Mouse (Mus musculus): ENCODE measurements around the gene Myh2. TPM values are rescaled to one million over a fixed set of nuclear protein-coding genes. Genes with fewer than 3 reads are reported as not detected.

The Myh2 gene
- polyA plus RNA-seq, 1 experiment from 2014 or later = 0.03 TPM

DNA sequence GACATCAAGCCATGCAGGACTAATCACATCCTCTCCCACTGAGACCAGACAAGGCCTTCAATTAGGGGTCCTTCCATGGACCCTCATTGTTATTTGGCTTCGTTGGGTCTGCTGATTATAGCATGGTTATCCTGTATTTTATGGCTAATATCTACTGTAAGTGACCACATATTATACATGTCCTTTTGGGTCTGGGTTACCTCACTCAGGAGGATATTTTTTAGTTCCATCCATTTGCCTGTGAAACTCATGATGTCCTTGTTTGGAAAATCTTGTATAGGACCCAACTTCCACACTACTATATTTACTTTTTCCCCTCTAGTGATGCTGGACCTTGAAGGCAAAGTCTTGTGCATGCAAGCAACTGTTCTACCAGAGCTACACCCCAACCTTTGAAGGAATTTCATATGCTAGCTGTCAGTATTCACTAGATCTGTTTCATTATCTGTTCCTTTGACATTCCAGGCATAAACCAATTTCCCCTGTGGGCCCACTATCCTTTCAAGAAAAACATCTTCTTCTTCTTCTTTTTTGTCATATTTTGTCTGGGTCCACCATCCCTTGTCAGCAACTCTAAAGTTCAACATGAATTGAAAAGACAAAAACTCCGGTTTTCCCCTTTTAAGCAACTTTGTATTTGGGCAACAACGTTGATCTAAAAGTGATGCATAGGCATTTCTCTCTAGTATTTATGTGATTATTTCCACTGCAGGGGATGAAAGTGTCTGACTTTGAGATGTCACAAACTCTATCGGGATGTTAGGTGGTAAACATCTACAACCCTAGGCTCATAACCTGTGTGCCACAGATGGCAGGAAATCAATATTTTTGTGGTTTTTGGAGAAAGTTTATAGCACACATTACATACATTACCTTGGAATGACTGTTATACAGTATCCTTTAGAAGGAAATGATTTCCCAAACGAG, 25.1 kb upstream of the Myh2 start:
- 86% methylated on average over 5 of the region's 5 CpGs for WGBS
- no peak for ATAC-seq (ENCODE audit: low FRiP score, low read depth)
- Histone ChIP-seq H3K4me3 (no peak overlapping the region), H3K36me3 (no peaks in the 10 kb centered on the region), H3K4me1 (no peaks in the 10 kb centered on the region), H3K27me3 (replicated peaks) (no peaks in the 10 kb centered on the region), H3K9me3 (no peaks in the 10 kb centered on the region), H3K27ac (no peak overlapping the region), H3K9ac (no peak overlapping the region), H3K4me2 (replicated peaks) (no peak overlapping the region)

DNA sequence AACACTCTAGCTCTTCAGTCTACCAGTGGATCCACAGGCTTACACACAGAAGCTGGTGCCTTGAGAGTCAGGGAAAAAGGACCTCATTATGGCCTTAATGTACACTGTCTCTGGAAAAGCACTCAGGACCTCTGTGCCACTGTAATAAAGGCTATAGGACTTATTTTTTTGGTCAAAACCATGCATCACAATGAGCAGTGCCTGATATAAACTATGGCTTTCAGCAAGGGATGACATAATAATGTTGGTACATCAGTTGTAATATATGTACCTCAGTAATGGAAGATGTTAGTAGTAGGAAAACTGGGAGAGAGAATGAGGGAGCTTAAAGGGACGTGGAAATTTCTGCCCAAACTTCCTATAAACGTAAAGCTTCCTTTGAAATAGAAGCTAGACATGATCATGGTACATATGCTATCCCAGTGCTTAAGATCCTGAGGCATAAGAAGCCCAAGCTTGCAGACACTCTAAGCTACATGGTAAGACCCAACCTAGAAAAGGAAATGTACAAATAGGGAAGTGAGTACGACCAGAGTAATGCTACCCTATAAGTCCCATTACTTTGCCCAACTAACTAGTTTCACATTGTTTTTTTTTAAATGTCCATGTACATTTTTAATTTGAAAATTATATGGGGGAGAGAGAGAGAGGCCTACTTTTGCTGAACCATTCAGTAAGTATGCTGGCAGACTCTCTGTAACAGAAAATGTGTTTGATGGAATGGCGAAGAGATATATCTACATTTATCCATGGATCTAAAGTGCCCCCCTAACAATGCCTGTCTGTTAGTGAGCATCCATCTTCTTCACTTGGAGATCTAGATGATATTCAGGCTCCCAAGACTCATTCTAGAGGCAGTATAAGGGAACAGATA, 24.2 kb upstream of the Myh2 start:
- H3K27ac ChIP-seq = no peak overlapping the region
- WGBS = 92% methylated on average over 4 of the region's 4 CpGs

DNA sequence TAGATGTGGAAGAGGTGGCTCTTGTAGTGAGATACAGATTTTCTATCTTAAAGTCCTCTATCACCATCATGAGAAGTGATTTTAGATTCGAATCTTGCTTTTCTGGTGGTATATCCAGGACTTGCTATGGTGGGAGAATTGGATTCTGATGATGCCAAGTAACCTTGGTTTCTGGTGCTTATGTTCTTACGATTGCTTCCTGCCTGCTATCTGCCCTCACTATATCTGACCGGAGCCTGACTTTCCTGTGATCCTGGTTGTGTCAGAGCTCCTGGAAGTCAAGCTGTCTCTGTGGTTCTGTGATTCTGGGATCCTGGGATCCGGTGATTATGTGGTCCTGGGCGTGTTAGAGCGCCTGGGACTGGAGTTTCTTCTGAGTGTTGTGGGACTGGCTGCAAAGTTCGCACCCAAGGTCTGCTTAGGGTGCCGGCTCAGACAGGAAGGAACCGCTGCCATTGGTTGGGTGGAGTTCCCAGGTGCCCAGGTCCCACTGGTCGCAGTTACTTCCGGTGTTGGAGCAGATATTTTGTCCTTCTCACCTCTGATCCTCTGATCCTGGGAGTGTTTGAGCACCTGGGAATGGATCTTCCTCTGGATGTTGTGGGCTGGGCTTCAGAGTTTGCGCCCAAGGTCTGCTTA, 23.4 kb upstream of the Myh2 start:
- H3K4me1 ChIP-seq = no peaks in the 10 kb centered on the region
- WGBS = 92% methylated on average over 12 of the region's 12 CpGs
- ATAC-seq (ENCODE audit: low FRiP score, low read depth) = no peak
- H3K9ac ChIP-seq = no peak overlapping the region
- H3K9me3 ChIP-seq = no peaks in the 10 kb centered on the region
- H3K27ac ChIP-seq = no peak overlapping the region
- H3K4me3 ChIP-seq = no peak overlapping the region
- H3K36me3 ChIP-seq = no peaks in the 10 kb centered on the region
- H3K4me2 ChIP-seq (replicated peaks) = no peak overlapping the region
- H3K27me3 ChIP-seq (replicated peaks) = no peaks in the 10 kb centered on the region

More for the DNA sequence above, 24.2 kb upstream of the Myh2 start:
- Histone ChIP-seq H3K4me2 (replicated peaks) (no peak overlapping the region), H3K9ac (no peak overlapping the region), H3K36me3 (no peaks in the 10 kb centered on the region), H3K9me3 (no peaks in the 10 kb centered on the region), H3K27me3 (replicated peaks) (no peaks in the 10 kb centered on the region), H3K4me1 (no peaks in the 10 kb centered on the region), H3K4me3 (no peak overlapping the region)
- no peak for ATAC-seq (ENCODE audit: low FRiP score, low read depth)

DNA sequence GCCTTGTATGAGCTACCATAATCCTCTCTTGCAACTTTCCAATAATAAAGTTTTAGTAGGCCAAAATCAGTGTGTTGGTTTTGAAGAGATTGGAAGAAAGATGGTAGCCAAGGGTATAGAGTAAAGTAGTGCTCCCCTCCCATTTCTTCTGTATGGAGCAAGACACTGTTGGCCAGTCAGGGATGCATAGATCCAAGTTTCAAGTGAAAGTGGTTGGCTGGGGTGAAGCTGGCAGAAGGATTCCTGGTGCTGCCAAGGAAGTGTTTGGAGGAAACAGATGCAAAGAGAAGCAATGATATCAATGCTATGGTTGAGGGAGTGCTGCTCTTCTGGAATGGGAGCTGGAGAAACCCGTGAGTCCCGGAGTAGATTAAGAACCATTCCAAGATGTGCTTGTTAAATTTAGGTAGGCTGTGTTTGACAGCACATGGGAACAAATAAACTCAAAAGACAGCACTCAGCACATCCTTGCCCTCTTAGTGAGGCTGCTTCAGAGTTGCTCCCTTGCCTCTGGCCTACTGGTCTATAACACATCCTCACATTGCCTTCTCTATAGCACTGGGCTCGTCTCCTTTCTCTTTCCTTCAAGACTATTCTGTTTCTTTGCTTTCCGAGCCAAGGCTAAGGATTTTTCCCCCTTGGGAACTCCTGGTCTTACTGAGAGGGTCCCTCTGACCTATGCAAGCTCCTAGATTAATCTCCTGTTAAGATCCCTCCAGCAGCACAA, 22.4 kb upstream of the Myh2 start:
- no peaks in the 10 kb centered on the region for H3K36me3 ChIP-seq
- H3K4me2 ChIP-seq (replicated peaks) = no peak overlapping the region
- H3K9ac ChIP-seq = no peak overlapping the region
- H3K27ac ChIP-seq = no peak overlapping the region
- H3K9me3 ChIP-seq = no peaks in the 10 kb centered on the region
- ATAC-seq (ENCODE audit: low FRiP score, low read depth) = no peak
- H3K4me1 ChIP-seq = no peaks in the 10 kb centered on the region
- WGBS = 89% methylated on average over 4 of the region's 4 CpGs
- H3K4me3 ChIP-seq = no peak overlapping the region
- no peaks in the 10 kb centered on the region for H3K27me3 ChIP-seq (replicated peaks)

DNA sequence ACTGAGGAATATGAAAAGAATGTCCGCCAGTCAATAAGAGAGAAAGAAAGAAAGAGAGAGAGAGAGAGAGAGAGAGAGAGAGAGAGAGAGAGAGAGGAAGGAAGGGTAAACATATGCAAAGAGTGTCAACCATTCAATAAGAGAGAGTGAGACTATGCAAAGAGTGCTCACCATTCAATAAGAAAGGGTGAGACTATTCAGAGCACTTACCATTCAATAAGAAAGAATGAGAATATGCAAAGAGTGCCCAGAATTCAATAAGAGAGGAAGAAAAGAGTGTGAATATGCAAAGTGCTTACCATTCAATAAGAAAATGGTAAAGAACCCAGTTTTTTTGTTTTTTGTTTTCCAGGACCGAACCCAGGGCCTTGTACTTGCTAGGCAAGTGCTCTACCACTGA, 20.6 kb upstream of the Myh2 start:
- Histone ChIP-seq H3K36me3 (no peaks in the 10 kb centered on the region), H3K4me3 (no peak overlapping the region), H3K9me3 (no peaks in the 10 kb centered on the region), H3K9ac (no peak overlapping the region), H3K4me2 (replicated peaks) (no peak overlapping the region), H3K27me3 (replicated peaks) (no peaks in the 10 kb centered on the region), H3K27ac (no peak overlapping the region), H3K4me1 (no peaks in the 10 kb centered on the region)
- no peak for ATAC-seq (ENCODE audit: low FRiP score, low read depth)
- WGBS = 90% methylated on average over 2 of the region's 2 CpGs

DNA sequence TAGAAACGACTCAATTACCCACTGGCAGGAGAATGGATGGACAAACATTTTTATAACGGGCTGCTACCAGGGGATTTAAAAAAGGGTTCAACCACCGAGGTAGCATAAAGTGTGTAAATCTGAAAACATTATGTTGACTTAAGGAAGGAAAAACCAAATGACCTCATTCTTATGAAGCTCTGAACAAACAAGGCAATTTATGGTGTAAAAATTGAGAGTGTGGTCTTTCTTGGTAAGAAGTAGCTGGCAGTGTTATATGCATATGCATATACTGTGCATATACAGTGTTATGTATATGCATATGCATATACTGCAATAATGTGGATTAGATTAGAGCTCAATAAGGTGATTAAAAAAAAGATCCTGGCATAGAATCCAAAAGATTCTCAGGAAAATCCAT, 19.7 kb upstream of the Myh2 start:
- Histone ChIP-seq H3K4me1 (no peaks in the 10 kb centered on the region), H3K27me3 (replicated peaks) (no peaks in the 10 kb centered on the region), H3K9me3 (no peaks in the 10 kb centered on the region), H3K36me3 (no peaks in the 10 kb centered on the region), H3K4me3 (no peak overlapping the region), H3K4me2 (replicated peaks) (no peak overlapping the region), H3K9ac (no peak overlapping the region), H3K27ac (no peak overlapping the region)
- no peak for ATAC-seq (ENCODE audit: low FRiP score, low read depth)
- WGBS = 78% methylated on average over 3 of the region's 3 CpGs

DNA sequence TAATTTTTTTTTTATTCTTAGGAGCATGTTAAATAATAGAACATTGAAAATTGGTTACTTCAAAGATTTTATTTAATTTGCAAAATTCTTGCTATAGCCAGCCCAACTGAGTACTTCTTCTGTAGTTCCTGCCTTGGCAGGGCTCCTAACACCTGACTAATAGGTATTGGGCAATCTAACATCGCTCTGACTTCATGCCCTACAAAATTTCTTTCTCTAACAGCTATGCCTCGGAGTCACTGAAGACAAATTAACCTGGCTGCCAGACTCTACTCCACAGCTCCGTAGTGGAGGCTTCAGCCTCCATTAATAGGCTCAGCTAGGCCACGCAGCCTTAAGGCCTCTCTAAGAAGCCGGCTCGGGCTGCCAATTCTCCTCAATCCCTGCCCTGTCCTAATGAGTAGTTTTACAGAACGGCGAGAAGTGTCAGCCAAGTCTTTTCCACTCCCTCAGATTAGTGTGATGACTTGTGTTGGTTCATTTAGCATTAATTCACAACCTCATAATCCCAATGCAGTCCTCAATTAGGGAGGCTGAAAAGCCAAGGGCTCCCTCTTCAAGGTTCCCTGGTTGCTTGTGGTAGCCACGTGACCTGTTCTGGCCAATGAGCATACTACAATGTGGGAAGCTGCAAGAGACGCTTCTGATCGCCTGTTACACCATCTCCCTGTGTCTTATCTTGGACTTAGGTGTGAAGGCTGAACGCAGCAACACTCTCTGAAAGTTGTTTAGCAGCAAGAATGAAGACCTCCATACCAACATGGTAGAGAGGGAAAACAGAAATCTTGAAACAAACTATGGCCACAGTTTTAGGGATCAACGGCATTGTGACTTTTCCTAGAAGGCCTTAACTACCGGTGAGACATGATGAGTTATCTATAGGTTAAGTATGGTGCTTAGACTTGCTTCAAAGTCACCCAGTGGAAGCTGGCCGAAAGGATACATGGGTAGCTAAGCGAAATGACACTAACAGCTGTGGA, 18.9 kb upstream of the Myh2 start:
- no peaks in the 10 kb centered on the region for H3K27me3 ChIP-seq (replicated peaks)
- no peak for ATAC-seq (ENCODE audit: low FRiP score, low read depth)
- no peak overlapping the region for H3K4me2 ChIP-seq (replicated peaks)
- H3K4me1 ChIP-seq = no peaks in the 10 kb centered on the region
- H3K27ac ChIP-seq = no peak overlapping the region
- H3K4me3 ChIP-seq = no peak overlapping the region
- H3K36me3 ChIP-seq = no peaks in the 10 kb centered on the region
- no peak overlapping the region for H3K9ac ChIP-seq
- WGBS = 91% methylated on average over 16 of the region's 16 CpGs
- H3K9me3 ChIP-seq = no peaks in the 10 kb centered on the region

DNA sequence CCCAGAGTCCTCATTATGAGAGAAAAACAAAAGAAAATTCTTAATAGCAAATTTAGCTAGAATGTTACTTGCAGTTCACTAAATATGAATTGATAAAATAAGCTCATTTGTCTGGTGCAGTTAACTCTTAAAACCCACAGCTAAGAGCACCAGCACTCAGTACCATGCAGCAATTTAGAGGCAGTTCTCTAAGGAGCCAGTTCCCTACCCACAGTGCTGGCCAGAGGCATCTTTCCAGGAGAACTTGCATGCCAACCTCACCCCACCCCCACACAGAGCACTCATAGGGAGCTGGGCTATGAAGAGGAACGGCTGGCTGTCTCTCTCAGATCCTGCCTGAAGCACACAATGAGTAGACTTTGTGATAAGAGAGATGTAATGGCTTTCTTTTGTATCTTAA, 17.7 kb upstream of the Myh2 start:
- Histone ChIP-seq H3K9me3 (no peaks in the 10 kb centered on the region), H3K4me1 (no peaks in the 10 kb centered on the region), H3K4me2 (replicated peaks) (no peak overlapping the region), H3K36me3 (no peaks in the 10 kb centered on the region), H3K4me3 (no peak overlapping the region), H3K9ac (no peak overlapping the region), H3K27me3 (replicated peaks) (no peaks in the 10 kb centered on the region), H3K27ac (no peak overlapping the region)
- 19% methylated on average over 1 of the region's 1 CpGs for whole genome bisulfite sequencing
- no peak for ATAC-seq (ENCODE audit: low FRiP score, low read depth)

DNA sequence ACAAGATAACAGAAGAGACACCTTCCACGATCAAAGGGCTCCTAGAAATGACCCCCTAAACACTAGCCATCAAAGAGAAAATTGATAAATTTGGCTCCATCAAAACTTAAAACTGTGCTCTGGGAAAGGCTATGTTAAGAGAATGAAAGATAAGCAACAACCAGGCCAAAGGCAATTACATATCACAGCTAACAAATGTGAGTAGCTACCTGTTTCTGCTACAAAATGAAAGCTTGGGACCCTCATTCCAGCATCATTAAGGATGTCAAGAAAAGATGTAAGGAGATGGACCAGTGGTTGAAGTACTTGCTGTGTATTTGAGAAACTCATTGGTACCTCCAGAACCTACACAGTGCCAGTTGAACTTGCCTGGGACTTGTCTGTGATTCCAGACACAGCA, 17.0 kb upstream of the Myh2 start:
- H3K9ac ChIP-seq = no peak overlapping the region
- H3K27ac ChIP-seq = no peak overlapping the region
- H3K4me1 ChIP-seq = no peaks in the 10 kb centered on the region
- ATAC-seq (ENCODE audit: low FRiP score, low read depth) = no peak
- H3K4me3 ChIP-seq = no peak overlapping the region
- no peak overlapping the region for H3K4me2 ChIP-seq (replicated peaks)
- WGBS = 85% methylated on average over 1 of the region's 1 CpGs
- no peaks in the 10 kb centered on the region for H3K27me3 ChIP-seq (replicated peaks)
- no peaks in the 10 kb centered on the region for H3K36me3 ChIP-seq
- no peaks in the 10 kb centered on the region for H3K9me3 ChIP-seq

DNA sequence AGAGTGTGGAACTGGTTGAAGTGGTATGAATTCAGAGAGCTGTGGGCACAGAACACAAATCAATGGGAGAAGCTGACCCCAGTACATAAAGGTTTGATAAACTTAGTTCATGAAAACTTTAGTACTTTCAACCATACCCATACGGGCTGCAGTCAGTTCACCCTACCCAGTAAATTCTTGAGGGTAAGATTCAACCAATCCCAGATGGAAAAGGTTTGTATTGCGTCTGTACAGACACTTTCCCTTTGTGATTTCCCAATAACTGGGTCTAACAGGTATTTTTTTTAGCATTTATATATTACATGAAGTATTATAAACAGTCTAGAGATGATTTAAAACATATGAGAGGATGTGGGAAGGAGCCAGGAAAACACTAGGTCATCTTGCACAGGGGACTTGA, 15.2 kb upstream of the Myh2 start:
- H3K9me3 ChIP-seq = no peaks in the 10 kb centered on the region

DNA sequence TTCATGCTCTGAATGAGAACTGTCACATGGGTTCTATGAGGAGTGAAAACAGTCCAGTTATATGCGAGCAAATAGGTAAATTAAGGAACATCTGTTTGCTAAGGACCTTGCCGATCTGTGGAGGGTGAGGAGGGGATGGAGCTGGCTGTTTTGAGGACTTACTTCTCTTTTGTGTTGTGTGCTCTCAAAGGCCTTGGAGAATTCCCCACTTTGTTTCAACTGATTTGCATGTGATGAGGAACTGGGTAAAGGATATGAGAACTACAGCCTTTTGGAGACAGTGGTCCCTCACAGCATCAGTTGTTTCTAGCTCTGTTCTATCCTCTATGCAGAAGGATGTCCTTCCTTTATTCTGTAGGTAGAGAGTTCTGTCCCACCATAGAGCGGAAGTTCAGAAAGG, 10.7 kb upstream of the Myh2 start:
- Histone ChIP-seq H3K4me2 (replicated peaks) (no peak overlapping the region), H3K27me3 (replicated peaks) (no peaks in the 10 kb centered on the region), H3K4me1 (no peaks in the 10 kb centered on the region), H3K9ac (no peak overlapping the region), H3K4me3 (no peak overlapping the region), H3K27ac (no peak overlapping the region), H3K36me3 (no peaks in the 10 kb centered on the region), H3K9me3 (no peaks in the 10 kb centered on the region)
- WGBS = 89% methylated on average over 3 of the region's 3 CpGs
- ATAC-seq (ENCODE audit: low FRiP score, low read depth) = no peak

More for the DNA sequence above, 15.2 kb upstream of the Myh2 start:
- no peak overlapping the region for H3K4me3 ChIP-seq
- 93% methylated on average over 2 of the region's 2 CpGs for WGBS
- no peak for ATAC-seq (ENCODE audit: low FRiP score, low read depth)
- H3K36me3 ChIP-seq = no peaks in the 10 kb centered on the region
- no peak overlapping the region for H3K9ac ChIP-seq
- no peak overlapping the region for H3K4me2 ChIP-seq (replicated peaks)
- H3K4me1 ChIP-seq = no peaks in the 10 kb centered on the region
- H3K27ac ChIP-seq = no peak overlapping the region
- no peaks in the 10 kb centered on the region for H3K27me3 ChIP-seq (replicated peaks)

Data from neural tube, embryonic 12.5 days (tissue).